Mouse (Mus musculus) bone marrow, adult 2 months (tissue): ENCODE results near the gene Pcx.

Experiments used
- CTCF ChIP-seq: fragments of 200-500 bp; IDR thresholded peaks from 2 replicates; pipeline ENCODE4 v1.5.1; 2011; ENCODE audit warnings: low read length, control low read depth; ENCODE audit not compliant: control insufficient read depth, insufficient read depth
- POLR2A ChIP-seq: fragments of 200-500 bp; IDR thresholded peaks from 2 replicates; pipeline ENCODE4 v1.6.1; 2011; ENCODE audit warnings: low read depth, mild to moderate bottlenecking, control low read depth, low read length, borderline replicate concordance; ENCODE audit not compliant: control insufficient read depth

GRCm38 (mm10) chr19:4625829-4626535, 115.7 kb downstream of the Pcx start:
- TF ChIP-seq CTCF, result no peak
- TF ChIP-seq POLR2A, result no peak
